Mouse (Mus musculus) embryo, embryonic 10.5 days (tissue): ENCODE results near the gene 4931406P16Rik.
"Not testable (repeated sequence)": the region's sequence is repeated elsewhere in the genome, so short reads cannot be mapped to it uniquely, and the experiment has no call there.

Experiments
- DNase-seq: peaks from one replicate; pipeline ENCODE4 v3.0.0-alpha.2; 2015; ENCODE audit warnings: low spot score

4931406P16Rik gene

DNA sequence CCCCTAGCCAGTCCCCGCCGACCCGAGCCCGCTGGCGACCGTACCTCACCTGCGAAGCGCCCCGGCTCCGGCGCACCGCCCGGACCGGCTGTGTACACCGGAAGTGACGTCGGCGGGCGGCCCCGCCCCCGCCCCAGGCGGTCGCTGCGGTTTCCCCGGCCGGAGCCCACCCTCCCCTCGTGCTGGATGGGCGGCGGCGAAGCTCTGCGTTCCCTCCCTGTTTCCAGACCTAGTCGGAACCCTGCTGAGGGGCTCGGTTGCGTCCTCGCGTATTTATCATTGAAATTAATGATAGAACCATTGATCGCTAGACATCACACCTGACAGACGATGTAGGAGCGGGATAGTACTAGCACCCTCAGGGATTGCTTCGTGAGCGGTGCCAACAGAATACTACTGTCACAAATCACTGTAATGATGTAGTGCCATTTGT, at the start of gene 4931406P16Rik:
Gene 4931406P16Rik, minus strand, starts transcription at position 109 of the 433 bp plus-strand sequence.
- DNase-seq = peak; percentile 84

GRCm38 (mm10) chr7:34355629-34356028, 42.3 kb upstream of the 4931406P16Rik start:
- DNase-seq = peak; percentile 42

- peak; percentile 41 for DNase-seq
Measured at GRCm38 (mm10) chr7:34351997-34352396, 38.6 kb upstream of the 4931406P16Rik start.

GRCm38 (mm10) chr7:34350166-34350565, 36.8 kb upstream of the 4931406P16Rik start:
- DNase-seq = no peak

GRCm38 (mm10) chr7:34348011-34348410, 34.7 kb upstream of the 4931406P16Rik start:
- no peak for DNase-seq

DNA sequence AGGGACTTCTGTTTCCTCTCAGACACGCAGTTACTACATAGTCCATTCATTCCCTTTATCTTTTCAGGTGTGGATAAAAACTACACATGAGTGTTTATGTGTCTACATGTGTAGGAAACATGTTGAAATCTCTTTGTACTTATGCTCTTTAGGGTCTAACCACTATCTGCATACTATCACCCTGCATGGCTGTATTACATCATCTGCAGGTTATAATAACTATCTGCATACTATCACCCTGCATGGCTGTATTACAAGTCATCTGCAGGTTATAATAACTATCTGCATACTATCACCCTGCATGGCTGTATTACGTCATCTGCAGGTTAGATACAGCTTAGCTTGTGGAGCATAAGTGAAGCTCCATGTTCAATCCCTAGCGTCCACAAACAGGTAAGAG, 33.7 kb upstream of the 4931406P16Rik start:
- no peak for DNase-seq

- no peak for DNase-seq
Measured at GRCm38 (mm10) chr7:34346505-34346904, 33.2 kb upstream of the 4931406P16Rik start.

DNA sequence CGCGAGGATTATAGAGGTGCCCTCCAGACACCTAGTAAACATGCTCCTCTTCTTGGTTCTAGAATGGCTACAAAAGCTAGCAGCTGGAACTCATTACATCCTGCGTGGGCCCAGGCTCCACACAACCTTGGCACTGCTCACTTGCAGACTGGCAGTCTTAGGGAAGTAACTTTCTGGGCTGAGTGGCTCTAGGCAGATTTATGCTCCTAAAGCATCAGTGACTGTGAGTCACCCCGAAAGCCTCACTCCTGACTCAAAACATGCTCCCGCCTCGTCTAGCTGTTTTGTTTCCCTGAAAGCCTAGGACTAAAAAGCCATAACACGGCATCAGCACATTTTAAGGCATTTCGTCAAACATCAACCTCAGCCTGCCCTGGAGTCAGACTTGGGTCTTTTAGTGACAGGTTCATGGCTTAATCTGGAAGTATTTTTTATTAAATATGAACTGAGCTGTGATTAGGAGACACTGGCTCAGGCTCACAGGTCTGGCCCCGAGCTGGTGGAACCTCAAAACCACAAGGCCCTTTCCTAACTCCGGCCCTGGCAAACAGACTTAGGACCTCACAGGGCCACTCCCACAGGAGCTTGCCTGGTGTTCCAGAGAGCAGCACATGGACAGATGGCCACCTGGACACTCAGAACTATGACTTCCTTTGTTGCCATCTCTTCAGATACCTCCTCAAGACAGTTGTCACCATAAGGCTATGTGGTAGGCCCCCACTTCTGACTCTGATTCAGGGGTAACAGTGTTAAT, 28.9 kb upstream of the 4931406P16Rik start:
- DNase-seq = no peak

GRCm38 (mm10) chr7:34340841-34341240, 27.5 kb upstream of the 4931406P16Rik start:
- DNase-seq = no peak

DNA sequence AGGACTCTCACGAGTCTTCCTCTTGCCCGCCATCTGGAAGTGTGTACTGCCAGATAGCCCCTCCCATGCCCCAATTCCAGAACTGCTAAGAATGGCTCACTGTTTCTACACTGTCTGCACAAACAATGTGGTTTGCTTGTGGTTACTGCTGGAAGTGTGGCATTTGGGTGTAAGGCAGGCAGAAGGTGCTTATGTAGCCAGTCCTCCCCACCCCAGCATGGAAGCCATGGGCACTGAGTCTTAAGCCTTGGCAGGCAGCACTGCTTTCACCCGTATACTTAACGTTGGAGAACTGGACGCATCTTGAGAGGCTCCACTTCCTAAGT, 25.8 kb upstream of the 4931406P16Rik start:
- DNase-seq = no peak

GRCm38 (mm10) chr7:34338445-34339163, 25.3 kb upstream of the 4931406P16Rik start:
- peak; percentile 30 for DNase-seq

GRCm38 (mm10) chr7:34337268-34337667, 23.9 kb upstream of the 4931406P16Rik start:
- no peak for DNase-seq

DNA sequence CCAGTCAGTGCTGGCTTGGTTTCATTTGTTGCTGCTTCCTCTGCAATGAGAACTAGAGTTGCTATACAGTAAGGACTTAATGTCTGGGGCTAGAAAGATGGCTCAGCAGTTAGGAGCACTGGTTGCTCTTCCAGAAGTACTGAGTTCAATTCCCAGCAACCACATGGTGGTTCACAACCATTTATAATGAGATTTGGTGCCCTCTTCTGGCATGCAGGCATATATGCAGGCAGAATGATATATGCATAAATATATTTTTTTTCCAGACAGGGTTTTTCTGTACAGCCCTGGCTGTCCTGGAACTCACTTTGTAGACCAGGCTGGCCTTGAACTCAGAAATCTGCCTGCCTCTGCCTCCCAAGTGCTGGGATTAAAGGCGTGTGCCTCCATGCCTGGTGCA, 23.2 kb upstream of the 4931406P16Rik start:
- not testable (repeated sequence) for DNase-seq

DNA sequence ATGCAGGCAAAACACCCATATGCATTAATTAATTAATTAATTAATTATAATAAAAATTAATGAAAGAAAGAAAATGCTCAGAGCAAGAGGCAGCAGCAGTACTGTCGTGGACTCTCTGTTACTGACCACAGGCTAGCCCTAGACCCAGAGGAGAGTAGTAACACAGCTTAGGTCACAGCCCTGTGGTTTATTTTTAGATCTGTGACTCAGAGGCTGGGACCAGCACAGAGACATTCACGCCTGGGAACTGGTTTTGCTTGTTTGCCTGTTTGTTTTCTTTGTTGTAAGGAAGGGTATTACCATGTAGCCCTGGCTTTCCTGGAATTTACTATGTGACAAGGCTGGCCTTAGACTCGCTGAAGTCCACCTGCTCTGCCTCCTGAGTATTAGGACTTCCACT, 14.1 kb upstream of the 4931406P16Rik start:
- DNase-seq = no peak

GRCm38 (mm10) chr7:34324857-34325256, 11.5 kb upstream of the 4931406P16Rik start:
- DNase-seq = no peak

DNA sequence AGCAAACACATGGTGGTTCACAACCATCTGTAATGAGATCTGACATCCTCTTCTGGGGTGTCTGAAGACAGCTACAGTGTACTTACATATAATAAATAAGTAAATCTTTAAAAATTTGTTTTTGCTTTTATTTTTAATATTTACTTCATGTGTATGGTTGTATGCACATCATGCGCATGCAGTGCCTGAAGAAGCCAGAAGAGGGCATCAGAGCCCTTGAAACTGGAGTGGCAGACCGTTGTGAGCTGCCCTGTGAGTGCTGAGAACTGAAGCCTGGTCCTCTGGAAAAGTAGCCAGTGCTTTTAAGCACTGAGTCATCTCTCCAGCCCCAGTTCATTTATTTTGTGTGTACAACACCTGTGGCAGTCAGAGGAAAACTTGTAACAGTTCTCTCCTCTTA, 10.7 kb upstream of the 4931406P16Rik start:
- DNase-seq = no peak

DNA sequence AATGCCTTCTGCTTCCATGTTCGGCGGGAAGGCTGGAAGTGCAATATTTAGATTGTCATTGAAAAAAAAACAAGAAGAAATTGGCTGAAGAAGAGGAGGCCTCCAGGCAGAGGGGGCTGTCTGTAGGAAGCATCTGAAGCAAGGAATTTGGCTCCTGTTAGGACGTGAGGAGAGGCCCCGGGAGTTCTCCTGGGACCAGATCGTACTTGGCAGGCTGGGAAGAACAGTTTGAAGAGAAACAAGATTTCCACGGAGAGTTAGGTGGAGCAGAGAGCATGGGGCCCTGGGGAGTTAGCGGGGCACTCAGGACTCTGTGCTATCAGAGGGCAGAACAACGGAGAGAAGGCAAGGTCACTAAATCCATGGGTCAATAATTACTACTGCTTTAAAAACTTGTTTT, 10.0 kb upstream of the 4931406P16Rik start:
- DNase-seq = no peak

DNA sequence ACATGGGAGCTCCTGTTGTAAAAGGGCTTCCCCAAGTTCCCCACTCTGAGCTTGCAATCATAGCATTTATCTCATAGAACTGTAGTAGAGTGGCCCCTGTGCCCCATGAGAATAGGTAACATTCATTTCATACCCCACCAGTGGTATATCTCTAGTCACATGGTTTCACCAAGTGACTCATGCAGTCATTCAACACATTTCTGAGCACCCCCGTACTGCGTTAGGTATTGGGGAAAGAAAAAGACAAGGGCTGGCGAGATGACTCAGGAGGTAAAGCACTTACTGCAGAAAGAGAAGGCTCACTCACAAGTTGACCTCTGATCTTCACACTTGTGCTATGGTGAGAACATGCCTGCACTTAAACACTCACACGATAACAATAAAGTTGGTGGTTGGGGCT, 8.6 kb upstream of the 4931406P16Rik start:
- no peak for DNase-seq

DNA sequence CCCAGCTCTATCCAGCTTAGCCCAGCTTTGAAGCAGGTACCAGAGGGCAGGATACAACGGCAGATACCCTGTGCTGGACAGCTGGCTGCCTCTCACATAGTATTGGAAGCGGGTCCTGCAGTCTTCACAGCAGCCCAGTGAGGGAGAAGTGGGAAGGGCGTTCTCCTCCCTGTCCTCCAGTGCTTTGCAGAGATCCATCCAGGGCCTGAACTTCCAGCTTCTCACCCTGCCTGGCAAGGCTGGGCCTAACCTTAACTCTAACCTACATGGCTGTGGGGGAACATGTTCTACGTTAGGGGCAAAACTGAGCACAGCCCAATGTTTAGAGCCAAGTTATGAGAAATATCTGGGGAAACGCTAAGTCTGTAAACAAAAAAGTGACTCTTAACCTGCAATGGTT, 7.8 kb upstream of the 4931406P16Rik start:
- no peak for DNase-seq

GRCm38 (mm10) chr7:34319957-34320356, 6.6 kb upstream of the 4931406P16Rik start:
- DNase-seq = peak; percentile 38

GRCm38 (mm10) chr7:34319123-34319522, 5.8 kb upstream of the 4931406P16Rik start:
- no peak for DNase-seq

DNA sequence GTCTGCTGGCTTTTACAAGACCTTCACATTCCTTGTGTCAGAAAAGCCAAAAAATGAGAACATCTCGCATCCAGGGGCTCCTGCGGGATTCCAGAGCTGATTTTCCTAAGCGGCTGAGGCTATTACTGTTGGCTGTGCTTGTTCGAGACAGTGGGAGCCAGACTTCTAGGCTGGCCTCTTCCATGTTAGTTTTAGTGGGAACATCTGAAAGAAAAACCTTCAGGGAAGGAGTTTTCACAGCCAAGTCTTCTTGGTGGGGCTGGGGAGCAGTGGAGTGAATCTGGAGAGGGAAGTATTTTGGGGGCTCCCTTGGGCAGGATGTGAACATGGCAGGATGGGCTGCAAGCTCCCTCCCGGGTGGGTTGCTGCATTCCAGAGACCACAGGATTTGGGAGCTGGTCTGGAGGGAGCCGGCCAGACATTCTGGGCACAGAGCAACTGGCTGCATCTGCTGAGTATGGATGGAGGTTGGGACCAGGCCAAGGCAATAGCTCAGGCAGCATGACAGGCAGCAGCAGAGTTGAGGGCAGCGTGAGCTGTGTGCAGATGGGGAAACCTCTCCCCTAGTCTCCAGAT, 4.6 kb upstream of the 4931406P16Rik start:
- no peak for DNase-seq

GRCm38 (mm10) chr7:34312786-34313442, 437 bp downstream of the 4931406P16Rik start:
- DNase-seq = peak; percentile 70
